Mouse (Mus musculus) CH12.LX (cell line): ENCODE results near the gene Rnd3. TPM values are rescaled to one million over a fixed set of nuclear protein-coding genes. Genes with fewer than 3 reads are reported as not detected.

ENCODE experiments used
- DNase-seq: peaks from one replicate; pipeline ENCODE4 v3.0.0-alpha.2; 2013; ENCODE audit errors: extremely low read depth
- H3K27ac ChIP-seq: 2 replicates; pipeline ENCODE4 v1.5.1; 2012; ENCODE audit warnings: low read depth, mild to moderate bottlenecking, control low read depth, moderate library complexity; ENCODE audit not compliant: insufficient read depth
- H3K27me3 ChIP-seq: replicated peaks from 2 replicates; pipeline ENCODE3; 2012; ENCODE audit warnings: inconsistent platforms
- H3K36me3 ChIP-seq, 2 experiments: replicated peaks in 1 of 2; 2 replicates each; pipeline versions ENCODE3 to v1.6.1; 2012; ENCODE audit warnings: inconsistent platforms in 1 of 2, low read length in 1 of 2, mild to moderate bottlenecking in 1 of 2, mixed read lengths in 1 of 2, moderate library complexity in 1 of 2; ENCODE audit not compliant: control insufficient read depth in 1 of 2, insufficient read depth in 1 of 2
- H3K4me1 ChIP-seq, 2 experiments: 2 replicates each; pipeline ENCODE4 v1.6.1; 2012; ENCODE audit warnings: inconsistent platforms in 1 of 2, moderate library complexity in 1 of 2; ENCODE audit not compliant: insufficient read depth in 2 of 2, control insufficient read depth in 1 of 2
- H3K4me2 ChIP-seq: 2 replicates; pipeline ENCODE4 v1.6.1; 2012; ENCODE audit warnings: low read depth, mild to moderate bottlenecking, control low read depth; ENCODE audit not compliant: poor library complexity, insufficient read depth, severe bottlenecking
- H3K4me3 ChIP-seq, 3 experiments: fragments of 150-350 bp in 1 of 3; sonication (generic) in 1 of 3; replicated peaks in 1 of 3; 2 replicates each; pipeline versions ENCODE3 to v1.5.1; 2011 to 2012; ENCODE audit warnings: low read depth in 2 of 3, low read length in 2 of 3, mild to moderate bottlenecking in 2 of 3, moderate library complexity in 2 of 3, control low read depth in 1 of 3, improper control_type of control experiment in 1 of 3, inconsistent platforms in 1 of 3, mixed read lengths in 1 of 3; ENCODE audit not compliant: poor library complexity in 1 of 3
- H3K79me2 ChIP-seq: replicated peaks from 2 replicates; pipeline ENCODE4 v1.6.1; 2012; ENCODE audit warnings: mild to moderate bottlenecking, moderate library complexity; ENCODE audit not compliant: control insufficient read depth, poor library complexity, insufficient read depth, severe bottlenecking; ENCODE audit errors: extremely low read depth
- H3K9ac ChIP-seq: 2 replicates; pipeline ENCODE4 v1.6.1; 2012; ENCODE audit warnings: low read depth, mild to moderate bottlenecking, control low read depth, moderate library complexity; ENCODE audit not compliant: insufficient read depth
- H3K9me3 ChIP-seq: replicated peaks from 2 replicates; pipeline ENCODE3; 2012; ENCODE audit warnings: low read length, inconsistent platforms, mixed read lengths
- CHD1 ChIP-seq: IDR thresholded peaks from 2 replicates; pipeline ENCODE4 v1.6.1; 2012; ENCODE audit warnings: low read depth, low read length, improper control_type of control experiment, inconsistent platforms
- CHD2 ChIP-seq: IDR thresholded peaks from 2 replicates; pipeline ENCODE4 v1.6.1; 2011; ENCODE audit warnings: low read length, improper control_type of control experiment
- ELF1 ChIP-seq: IDR thresholded peaks from 2 replicates; pipeline ENCODE4 v1.6.1; 2014; ENCODE audit warnings: low read depth, mild to moderate bottlenecking, inconsistent platforms, low read length, improper control_type of control experiment
- EP300 ChIP-seq: IDR thresholded peaks from 2 replicates; pipeline ENCODE4 v1.6.1; 2011; ENCODE audit warnings: low read length, improper control_type of control experiment
- ETS1 ChIP-seq: conservative IDR thresholded peaks from 2 replicates; pipeline ENCODE4 v1.6.1; 2012; ENCODE audit warnings: low read depth, mild to moderate bottlenecking, inconsistent platforms, low read length, improper control_type of control experiment, moderate library complexity
- IRF4 ChIP-seq: IDR thresholded peaks from 2 replicates; pipeline ENCODE4 v1.6.1; 2014; ENCODE audit warnings: low read depth, mild to moderate bottlenecking, inconsistent platforms, low read length, improper control_type of control experiment
- KAT2A ChIP-seq: IDR thresholded peaks from 2 replicates; pipeline ENCODE4 v1.6.1; 2012; ENCODE audit warnings: low read length, improper control_type of control experiment, inconsistent platforms; ENCODE audit not compliant: insufficient replicate concordance
- MXI1 ChIP-seq: IDR thresholded peaks from 2 replicates; pipeline ENCODE4 v1.6.1; 2011; ENCODE audit warnings: mild to moderate bottlenecking, low read depth, low read length, improper control_type of control experiment
- NRF1 ChIP-seq: IDR thresholded peaks from 2 replicates; pipeline ENCODE4 v1.6.1; 2014; ENCODE audit warnings: low read depth, mild to moderate bottlenecking, inconsistent platforms, low read length, improper control_type of control experiment, moderate library complexity
- PAX5 ChIP-seq: IDR thresholded peaks from 2 replicates; pipeline ENCODE4 v1.6.1; 2012; ENCODE audit warnings: low read length, inconsistent platforms, mixed read lengths
- POLR2AphosphoS2 ChIP-seq: IDR thresholded peaks from 2 replicates; pipeline ENCODE4 v1.6.1; 2011; ENCODE audit warnings: low read depth, low read length, improper control_type of control experiment
- TCF12 ChIP-seq: IDR thresholded peaks from 2 replicates; pipeline ENCODE4 v1.6.1; 2014; ENCODE audit warnings: low read depth, mild to moderate bottlenecking, inconsistent platforms, low read length, improper control_type of control experiment
- UBTF ChIP-seq: IDR thresholded peaks from 2 replicates; pipeline ENCODE4 v1.6.1; 2012; ENCODE audit warnings: low read depth, mild to moderate bottlenecking, inconsistent platforms, low read length, improper control_type of control experiment, moderate library complexity
- USF2 ChIP-seq: conservative IDR thresholded peaks from 2 replicates; pipeline ENCODE4 v1.6.1; 2011; ENCODE audit warnings: low read depth, low read length, improper control_type of control experiment
- ZKSCAN1 ChIP-seq: IDR thresholded peaks from 2 replicates; pipeline ENCODE4 v1.6.1; 2012; ENCODE audit warnings: low read depth, inconsistent platforms, low read length, improper control_type of control experiment, borderline replicate concordance
- ZNF384 ChIP-seq: IDR thresholded peaks from 2 replicates; pipeline ENCODE4 v1.6.1; 2012; ENCODE audit warnings: low read depth, low read length, improper control_type of control experiment, inconsistent platforms
- dilution Hi-C: fragments of 300-500 bp; cut with MboI; formaldehyde crosslinking; loops from 2 replicates; pipeline ENCODE4 v1.14.3; 2020; ENCODE audit warnings: low sequenced_read_pairs; ENCODE audit not compliant: extremely low pct_unique_long_range_greater_than_20kb, extremely low pct_ligation_motif_present
- in situ Hi-C: fragments of 300-500 bp; cut with MboI; formaldehyde crosslinking; loops from 3 replicates; pipeline ENCODE4 v1.14.3; 2019; ENCODE audit warnings: low sequenced_read_pairs, low pct_ligation_motif_present, low pct_unique_long_range_greater_than_20kb, mixed read lengths
- polyA plus RNA-seq: library from polyadenylated mRNA; unstranded; fragments of >175 nt; gene quantifications from 2 replicates; pipeline ENCODE4 v1.2.1, GENCODE M21; 2012; ENCODE audit warnings: low read depth; ENCODE audit not compliant: insufficient read length
- total RNA-seq, 2 experiments: library from RNA; depleted of rRNA; stranded (reverse); fragments of 300-350 nt in 1 of 2; fragments of >200 nt in 1 of 2; gene quantifications; 2 replicates each; pipeline ENCODE4 v1.2.3; 2012 to 2014

Rnd3 gene
- total and polyA plus RNA-seq, 3 experiments, result 0.08 to 1.5 (median 0.80) TPM

DNA sequence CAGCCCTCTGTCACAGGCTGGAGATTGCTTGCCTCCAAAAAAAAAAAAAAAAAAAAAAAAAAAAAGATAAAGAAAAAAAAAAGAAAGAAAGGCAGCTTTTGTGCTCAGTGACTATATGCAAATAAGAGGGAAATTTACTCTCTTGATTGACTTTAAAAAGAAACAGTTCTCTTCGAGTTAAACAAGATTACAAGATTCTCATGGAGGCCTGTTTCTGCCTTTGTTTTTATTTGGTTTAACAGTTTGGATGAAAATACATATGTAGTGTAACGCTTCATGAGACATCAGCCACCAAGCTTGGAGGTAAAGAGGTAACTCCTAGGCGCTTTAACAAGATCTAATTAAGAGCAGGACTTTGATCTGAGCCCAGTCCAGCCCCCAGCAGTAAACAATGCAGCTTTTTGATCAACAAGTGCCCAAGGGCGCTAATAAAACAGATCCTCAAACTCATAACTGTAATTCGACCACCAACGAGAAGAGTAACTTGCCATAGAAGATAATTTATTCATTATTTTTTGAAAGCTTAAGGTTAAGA is 8.9 kb downstream of the Rnd3 start:
- in situ Hi-C loops, result loop anchor here (25.0 kb wide), 1 partner anchor 828 kb away; no protein-coding TSS in a partner anchor
- H3K27ac ChIP-seq, result no peak overlapping the region
- no peak overlapping the region for H3K9ac ChIP-seq
- H3K4me3 ChIP-seq, result no peak overlapping the region
- dilution Hi-C loops, result no loop called here
- no peak for TF ChIP-seq CHD2
- no peak for TF ChIP-seq UBTF
- no peak for TF ChIP-seq PAX5
- TF ChIP-seq ZNF384, result peak; percentile 62
- no peak for TF ChIP-seq USF2
- TF ChIP-seq ELF1, result no peak
- TF ChIP-seq ZKSCAN1, result no peak
- TF ChIP-seq KAT2A, result no peak
- no peak for DNase-seq
- no peak overlapping the region for H3K4me2 ChIP-seq
- H3K4me1 ChIP-seq, result peaks cover 0 to 10% of the 10 kb centered on the region in 2 experiments; a peak in 2 of 4 replicates
- H3K79me2 ChIP-seq, result no peaks in the 10 kb centered on the region
- H3K27me3 ChIP-seq, result no peaks in the 10 kb centered on the region
- H3K36me3 ChIP-seq, result no peaks in the 10 kb centered on the region
- no peaks in the 10 kb centered on the region for H3K9me3 ChIP-seq

GRCm38 (mm10) chr2:51139218-51139911 is 9.5 kb downstream of the Rnd3 start:
- Histone ChIP-seq H3K27me3 (no peaks in the 10 kb centered on the region), H3K9me3 (no peaks in the 10 kb centered on the region), H3K4me3 (no peak overlapping the region), H3K27ac (no peak overlapping the region), H3K4me2 (no peak overlapping the region), H3K36me3 (no peaks in the 10 kb centered on the region), H3K4me1 (peaks cover 0 to 4% of the 10 kb centered on the region in 2 experiments; a peak in 1 of 4 replicates), H3K9ac (no peak overlapping the region), H3K79me2 (no peaks in the 10 kb centered on the region)
- TF ChIP-seq CHD1, result no peak
- no peak for TF ChIP-seq EP300
- TF ChIP-seq UBTF, result no peak
- TF ChIP-seq NRF1, result no peak
- no peak for TF ChIP-seq IRF4
- no peak for TF ChIP-seq ETS1
- no peak for TF ChIP-seq KAT2A
- TF ChIP-seq POLR2AphosphoS2, result no peak
- no peak for TF ChIP-seq TCF12
- no peak for TF ChIP-seq MXI1
- TF ChIP-seq ZNF384, result no peak
- DNase-seq, result no peak
- in situ Hi-C loops (loop anchor here (25.0 kb wide), 1 partner anchor 827 kb away; no protein-coding TSS in a partner anchor), dilution Hi-C loops (no loop called here)
